18 mouse cellular contexts compared by ENCODE assay signal in the genomic region with DNA sequence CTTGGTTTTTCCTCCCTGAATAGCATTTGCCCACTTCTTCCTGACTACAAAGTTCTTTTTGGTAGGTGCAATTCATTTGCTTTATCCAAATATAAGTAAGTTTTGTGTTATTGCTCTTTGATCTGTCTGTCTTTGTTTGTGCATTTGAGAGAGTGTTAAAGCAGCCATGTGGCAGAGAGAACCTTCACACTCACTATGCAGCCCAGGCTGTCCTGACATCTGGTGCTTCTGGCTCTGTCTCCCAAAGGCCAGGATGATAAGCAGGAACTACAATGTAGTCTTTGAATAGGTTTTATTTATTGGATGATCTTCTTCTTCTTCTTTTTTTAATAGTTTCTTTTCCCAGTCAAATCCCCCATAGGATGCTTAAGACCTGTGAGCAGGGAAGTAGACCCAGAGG.
DNase-seq lines count a peak whose midpoint lies in the region; ATAC-seq lines count a peak whose summit lies in the region.
"Had no signal": no experiment of that assay in that cellular context is flagged by ENCODE, and none has a peak within 500 bp of the region (broad histone marks: within the 10 kb centered on the region; RNA-seq: fewer than 3 reads in every experiment).

No protein-coding gene starts in this region.

- 0 out of 2 replicates have a peak, but pooled peaks have one; percentile 57 for ATAC-seq in forebrain, embryonic 14.5 days
- no peak for ATAC-seq in forebrain, embryonic 16.5 days
- ATAC-seq in liver, embryonic 11.5 days (replicated peaks; ENCODE audit: low FRiP score) = no peak
- no peak for ATAC-seq in midbrain, embryonic 13.5 days

- H3K4me3 ChIP-seq in forebrain, embryonic 14.5 days (ENCODE audit: low read depth, low read length) = no peak overlapping the region
- H3K4me3 ChIP-seq in forebrain, embryonic 16.5 days (replicated peaks; ENCODE audit: low read length) = no peak overlapping the region
- H3K4me3 ChIP-seq in liver, embryonic 11.5 days (ENCODE audit: low read depth, low read length) = no peak overlapping the region
- H3K4me3 ChIP-seq in midbrain, embryonic 13.5 days (replicated peaks) = no peak overlapping the region
- H3K4me3 ChIP-seq: embryonic facial prominence, embryonic 15.5 days; erythroblast, embryonic 14.5 days; forebrain, embryonic 10.5 days; heart, embryonic 12.5 days; hindbrain, embryonic 10.5 days had no signal

- no peaks in the 10 kb centered on the region for H3K27me3 ChIP-seq in forebrain, embryonic 14.5 days (replicated peaks; ENCODE audit: control insufficient read depth, insufficient read depth, low read length)
- no peaks in the 10 kb centered on the region for H3K27me3 ChIP-seq in forebrain, embryonic 16.5 days (replicated peaks; ENCODE audit: control insufficient read depth, insufficient read depth, low read length)
- H3K27me3 ChIP-seq in liver, embryonic 11.5 days (replicated peaks; ENCODE audit: control insufficient read depth, insufficient read depth, low read length) = no peaks in the 10 kb centered on the region
- H3K27me3 ChIP-seq in midbrain, embryonic 13.5 days = no peaks in the 10 kb centered on the region
- H3K27me3 ChIP-seq: embryonic facial prominence, embryonic 15.5 days; heart, embryonic 12.5 days had no signal

- no peaks in the 10 kb centered on the region for H3K9me3 ChIP-seq in forebrain, embryonic 14.5 days (replicated peaks; ENCODE audit: control insufficient read depth, low read length)
- H3K9me3 ChIP-seq in forebrain, embryonic 16.5 days (ENCODE audit: control insufficient read depth, low read length) = no peaks in the 10 kb centered on the region
- H3K9me3 ChIP-seq in liver, embryonic 11.5 days (ENCODE audit: control insufficient read depth, low read length) = no peaks in the 10 kb centered on the region
- no peaks in the 10 kb centered on the region for H3K9me3 ChIP-seq in midbrain, embryonic 13.5 days
- H3K9me3 ChIP-seq: embryonic facial prominence, embryonic 15.5 days; forebrain, embryonic 10.5 days; heart, embryonic 12.5 days; hindbrain, embryonic 10.5 days had no signal

- H3K4me2 ChIP-seq in forebrain, embryonic 14.5 days (ENCODE audit: low read length) = no peak overlapping the region
- H3K4me2 ChIP-seq in forebrain, embryonic 16.5 days (ENCODE audit: low read length) = no peak overlapping the region
- no peak overlapping the region for H3K4me2 ChIP-seq in liver, embryonic 11.5 days
- H3K4me2 ChIP-seq in midbrain, embryonic 13.5 days (replicated peaks) = no peak overlapping the region
- H3K4me2 ChIP-seq: embryonic facial prominence, embryonic 15.5 days; heart, embryonic 12.5 days; hindbrain, embryonic 14.5 days had no signal

- no peaks in the 10 kb centered on the region for H3K36me3 ChIP-seq in forebrain, embryonic 14.5 days (ENCODE audit: control insufficient read depth, insufficient read depth, low read length)
- H3K36me3 ChIP-seq in forebrain, embryonic 16.5 days (ENCODE audit: control insufficient read depth, insufficient read depth) = no peaks in the 10 kb centered on the region
- H3K36me3 ChIP-seq in liver, embryonic 11.5 days (ENCODE audit: control insufficient read depth, insufficient read depth, low read length) = no peaks in the 10 kb centered on the region
- no peaks in the 10 kb centered on the region for H3K36me3 ChIP-seq in midbrain, embryonic 13.5 days
- H3K36me3 ChIP-seq: embryonic facial prominence, embryonic 15.5 days; forebrain, embryonic 10.5 days; heart, embryonic 12.5 days; hindbrain, embryonic 10.5 days had no signal

- DNase-seq in forebrain, embryonic 14.5 days (ENCODE audit: low spot score) = peak; percentile 8
- peak; percentile 2 to 59 for DNase-seq in layer of hippocampus, adult 18-20 months (ENCODE audit: low spot score in 2 of 2)
- DNase-seq in layer of hippocampus, postnatal 25 days (ENCODE audit: extremely low spot score in 1 of 2, low spot score in 1 of 2) = no peak
- DNase-seq in layer of hippocampus, postnatal 10 days (ENCODE audit: low spot score in 2 of 2) = peak; percentile 18 to 20
- DNase-seq in liver, embryonic 11.5 days (ENCODE audit: low spot score) = no peak
- DNase-seq: adrenal gland, postnatal 10 days; cerebellum, adult 2 months; cerebellum, postnatal 14 days; embryo, embryonic 11 days; gastrocnemius, postnatal 25 days had no signal

- H3K9ac ChIP-seq in forebrain, embryonic 14.5 days (ENCODE audit: low read length) = no peak overlapping the region
- H3K9ac ChIP-seq in forebrain, embryonic 16.5 days (replicated peaks; ENCODE audit: low read depth, low read length) = no peak overlapping the region
- H3K9ac ChIP-seq in liver, embryonic 11.5 days (ENCODE audit: low read depth, low read length) = no peak overlapping the region
- no peak overlapping the region for H3K9ac ChIP-seq in midbrain, embryonic 13.5 days (replicated peaks)
- H3K9ac ChIP-seq: embryonic facial prominence, embryonic 15.5 days; heart, embryonic 12.5 days; hindbrain, embryonic 14.5 days had no signal

- no peaks in the 10 kb centered on the region for H3K4me1 ChIP-seq in forebrain, embryonic 14.5 days (ENCODE audit: control insufficient read depth, insufficient read depth, low read length)
- no peaks in the 10 kb centered on the region for H3K4me1 ChIP-seq in forebrain, embryonic 16.5 days (replicated peaks; ENCODE audit: control insufficient read depth, insufficient read depth, low read length)
- H3K4me1 ChIP-seq in liver, embryonic 11.5 days (replicated peaks; ENCODE audit: control insufficient read depth, insufficient read depth, low read length) = no peaks in the 10 kb centered on the region
- H3K4me1 ChIP-seq in midbrain, embryonic 13.5 days (replicated peaks) = no peaks in the 10 kb centered on the region
- H3K4me1 ChIP-seq: embryonic facial prominence, embryonic 15.5 days; forebrain, embryonic 10.5 days; heart, embryonic 12.5 days; hindbrain, embryonic 10.5 days had no signal

- H3K27ac ChIP-seq in forebrain, embryonic 14.5 days (ENCODE audit: low read depth, low read length) = no peak overlapping the region
- H3K27ac ChIP-seq in forebrain, embryonic 16.5 days (ENCODE audit: low read length) = no peak overlapping the region
- H3K27ac ChIP-seq in liver, embryonic 11.5 days (ENCODE audit: low read depth, low read length) = no peak overlapping the region
- H3K27ac ChIP-seq in midbrain, embryonic 13.5 days = no peak overlapping the region
- H3K27ac ChIP-seq: embryonic facial prominence, embryonic 15.5 days; forebrain, embryonic 10.5 days; hindbrain, embryonic 10.5 days; hindbrain, embryonic 14.5 days had no signal

Comparison
In these comparisons a context has a peak if more than half of its experiments do, and no peak if none do; other contexts are left out.
1. DNase-seq: peak in forebrain, embryonic 14.5 days (single experiment), layer of hippocampus, adult 18-20 months (2 of 2) and layer of hippocampus, postnatal 10 days (2 of 2); none in layer of hippocampus, postnatal 25 days (0 of 2) and liver, embryonic 11.5 days (single experiment).